Mouse (Mus musculus) spleen, adult 2 months (tissue): ENCODE data around the gene March10. TPM values are rescaled to one million over a fixed set of nuclear protein-coding genes. Genes with fewer than 3 reads are reported as not detected.

Experiments used
- DNase-seq, 2 experiments: peaks; one replicate each; pipeline versions ENCODE4 v3.0.0 to v3.0.0-alpha.2; 2012 to 2021; ENCODE audit warnings: low spot score in 2 of 2, low read depth in 1 of 2
- H3K27ac ChIP-seq: fragments of 200-500 bp; 2 replicates; pipeline ENCODE4 v1.5.1; 2012; ENCODE audit warnings: low read length, inconsistent platforms; ENCODE audit not compliant: insufficient read depth
- H3K27me3 ChIP-seq: fragments of 200-500 bp; 2 replicates; pipeline ENCODE4 v1.6.1; 2012; ENCODE audit warnings: mild to moderate bottlenecking, moderate library complexity, low read length, inconsistent platforms; ENCODE audit not compliant: control insufficient read depth, insufficient read depth
- H3K36me3 ChIP-seq: fragments of 200-500 bp; 2 replicates; pipeline ENCODE4 v1.6.1; 2012; ENCODE audit warnings: mild to moderate bottlenecking, low read length, inconsistent platforms; ENCODE audit not compliant: control insufficient read depth, insufficient read depth
- H3K4me1 ChIP-seq: fragments of 200-500 bp; 2 replicates; pipeline ENCODE4 v1.6.1; 2011; ENCODE audit warnings: inconsistent platforms; ENCODE audit not compliant: control insufficient read depth, insufficient read depth, insufficient read length
- H3K4me3 ChIP-seq: fragments of 200-500 bp; 2 replicates; pipeline ENCODE4 v1.5.1; 2011; ENCODE audit warnings: mild to moderate bottlenecking, inconsistent platforms; ENCODE audit not compliant: insufficient read depth, insufficient read length; ENCODE audit errors: extremely low read depth
- CTCF ChIP-seq: fragments of 200-500 bp; IDR thresholded peaks from 2 replicates; pipeline ENCODE4 v1.5.1; 2011; ENCODE audit warnings: mild to moderate bottlenecking, inconsistent platforms; ENCODE audit not compliant: insufficient read depth, insufficient read length, insufficient replicate concordance; ENCODE audit errors: extremely low read depth
- POLR2A ChIP-seq: fragments of 200-500 bp; IDR thresholded peaks from 2 replicates; pipeline ENCODE4 v1.6.1; 2011; ENCODE audit warnings: low read depth, low read length, inconsistent platforms
- WGBS: fragments of 180-500 bp; shearing (Covaris S2); methylation state at CpG from one replicate; pipeline ENCODE4 v1.1.7; 2018; 5-methylcytosine and 5-hydroxymethylcytosine counted together
- polyA plus RNA-seq: library from polyadenylated mRNA; depleted of rRNA; stranded (reverse); fragments of >200 nt; gene quantifications from 2 replicates; pipeline ENCODE4 v1.2.3, GENCODE M21; 2012

The March10 gene
- polyA plus RNA-seq, 1 experiment, result not detected

DNA sequence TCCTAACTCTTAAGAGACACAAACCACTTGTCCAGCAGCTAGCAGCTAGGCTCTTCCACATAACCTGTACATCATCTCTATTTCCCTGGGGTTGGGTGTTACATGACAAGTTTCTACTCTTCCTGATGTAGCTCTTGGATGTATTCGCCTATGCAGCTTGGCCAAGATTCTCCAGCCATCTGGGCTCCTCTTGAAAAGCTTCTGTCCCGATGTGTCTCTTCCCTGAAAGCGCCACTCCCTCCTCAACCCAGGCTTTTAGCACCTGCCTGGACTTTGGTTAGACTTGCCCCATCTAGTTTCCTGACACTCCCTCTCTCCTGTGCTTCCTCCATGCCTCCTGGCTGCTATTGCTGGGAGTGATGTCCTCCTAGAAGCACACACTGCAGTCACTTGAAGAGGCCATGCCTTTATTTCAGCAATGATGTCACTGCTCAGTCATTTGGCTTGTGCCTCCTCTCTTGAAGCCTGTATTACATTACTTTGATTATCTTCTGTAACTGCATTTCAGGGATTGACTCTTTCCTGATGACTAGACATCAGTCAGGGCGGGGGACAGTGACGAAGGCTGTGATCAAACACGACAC lies 38.3 kb upstream of the March10 start:
- Histone ChIP-seq H3K27ac (no peak overlapping the region), H3K36me3 (no peaks in the 10 kb centered on the region), H3K27me3 (no peaks in the 10 kb centered on the region), H3K4me1 (no peaks in the 10 kb centered on the region), H3K4me3 (no peak overlapping the region)
- DNase-seq, result no peak
- TF ChIP-seq POLR2A (no peak), CTCF (no peak)
- WGBS, result 89% methylated on average over 6 of the region's 6 CpGs

DNA sequence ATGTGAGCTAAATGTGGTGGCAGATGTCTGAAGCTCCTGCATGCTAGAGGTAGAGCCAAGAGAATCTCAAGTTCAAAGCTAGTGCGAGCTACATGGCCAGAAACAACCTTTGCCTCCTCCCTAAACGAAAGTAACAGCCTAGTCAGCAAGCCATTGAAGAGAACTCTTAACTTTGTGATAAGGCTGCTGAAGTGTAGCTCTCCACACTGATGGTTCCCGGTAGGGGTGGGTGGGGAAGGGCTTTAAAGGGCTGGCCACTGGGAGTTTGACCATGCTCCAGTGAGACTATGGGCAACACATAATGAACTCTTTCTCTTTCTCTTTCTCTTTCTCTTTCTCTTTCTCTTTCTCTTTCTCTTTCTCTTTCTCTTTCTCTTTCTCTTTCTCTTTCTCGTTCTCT lies 35.9 kb upstream of the March10 start:
- Histone ChIP-seq H3K36me3 (no peaks in the 10 kb centered on the region), H3K27me3 (no peaks in the 10 kb centered on the region), H3K4me1 (no peaks in the 10 kb centered on the region), H3K27ac (no peak overlapping the region), H3K4me3 (no peak overlapping the region)
- TF ChIP-seq POLR2A (no peak), CTCF (no peak)
- WGBS, result 73% methylated on average over 4 of the region's 4 CpGs
- no peak for DNase-seq

DNA sequence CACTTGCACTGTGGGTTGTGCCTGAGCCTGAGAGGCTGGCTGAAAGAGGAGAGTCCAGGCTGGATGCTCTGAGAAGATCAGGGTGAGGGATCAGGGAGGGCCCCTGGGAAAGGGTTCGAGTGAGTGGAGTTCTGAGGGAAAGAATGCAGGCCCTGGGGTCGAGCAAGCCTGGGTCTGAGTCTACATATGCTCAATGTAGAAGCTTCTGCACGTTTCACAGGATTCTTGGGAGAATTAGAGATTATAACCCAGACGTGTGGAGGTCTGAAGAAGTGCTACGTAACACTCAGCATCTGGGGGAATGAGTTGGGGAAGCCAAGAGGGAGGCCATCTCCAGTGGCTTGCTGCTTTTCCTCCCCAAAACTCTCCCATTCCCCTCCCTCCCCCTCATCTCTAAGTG lies 34.4 kb upstream of the March10 start:
- no peaks in the 10 kb centered on the region for H3K27me3 ChIP-seq
- no peaks in the 10 kb centered on the region for H3K36me3 ChIP-seq
- H3K27ac ChIP-seq, result no peak overlapping the region
- no peak overlapping the region for H3K4me3 ChIP-seq
- TF ChIP-seq CTCF (no peak), POLR2A (no peak)
- H3K4me1 ChIP-seq, result no peaks in the 10 kb centered on the region
- WGBS, result 80% methylated on average over 5 of the region's 5 CpGs
- no peak for DNase-seq

DNA sequence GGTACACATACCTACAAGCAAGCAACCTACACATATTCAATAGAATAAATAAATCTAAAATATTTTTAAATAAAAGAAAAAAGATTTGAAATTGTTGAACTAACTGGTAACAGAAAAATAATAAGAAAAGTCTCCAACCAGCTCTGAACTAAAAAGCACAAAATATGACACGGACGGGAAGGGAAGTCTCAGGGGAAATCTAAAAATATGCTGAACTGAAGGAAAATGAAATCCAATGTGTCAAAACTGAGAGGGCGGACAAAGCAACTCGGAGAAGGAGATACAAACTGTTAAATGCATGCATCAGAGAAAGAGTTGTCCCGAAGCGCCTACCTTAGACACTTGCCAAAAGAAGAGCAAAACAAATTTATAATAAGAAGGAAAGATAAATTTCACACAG lies 28.9 kb upstream of the March10 start:
- Histone ChIP-seq H3K4me3 (no peak overlapping the region), H3K36me3 (no peaks in the 10 kb centered on the region), H3K4me1 (no peaks in the 10 kb centered on the region), H3K27ac (no peak overlapping the region), H3K27me3 (no peaks in the 10 kb centered on the region)
- DNase-seq, result no peak
- WGBS, result 67% methylated on average over 6 of the region's 6 CpGs
- no peak for TF ChIP-seq POLR2A
- no peak for TF ChIP-seq CTCF

DNA sequence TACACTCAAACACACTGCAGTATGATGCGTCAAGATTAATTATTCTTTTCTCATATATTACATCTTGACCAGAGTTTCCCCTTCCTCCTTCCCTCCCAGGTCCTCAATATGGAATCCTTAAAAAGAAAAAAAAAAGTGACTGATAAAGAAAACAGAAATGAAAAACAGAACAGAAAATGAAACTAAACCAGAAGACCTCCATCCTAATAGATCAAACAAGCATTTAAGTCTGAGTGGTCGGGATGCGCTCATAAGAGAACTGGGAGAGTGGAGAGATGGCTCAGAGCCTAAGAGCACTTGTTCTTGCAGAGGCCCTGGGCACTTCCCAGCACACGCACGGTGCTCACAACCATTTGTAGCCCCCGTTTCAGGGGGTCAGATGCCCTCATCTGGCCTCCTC lies 28.5 kb upstream of the March10 start:
- H3K36me3 ChIP-seq, result no peaks in the 10 kb centered on the region
- H3K27me3 ChIP-seq, result no peaks in the 10 kb centered on the region
- no peak overlapping the region for H3K27ac ChIP-seq
- 64% methylated on average over 6 of the region's 6 CpGs for WGBS
- no peak overlapping the region for H3K4me3 ChIP-seq
- no peaks in the 10 kb centered on the region for H3K4me1 ChIP-seq
- no peak for TF ChIP-seq POLR2A
- no peak for TF ChIP-seq CTCF
- DNase-seq, result no peak

DNA sequence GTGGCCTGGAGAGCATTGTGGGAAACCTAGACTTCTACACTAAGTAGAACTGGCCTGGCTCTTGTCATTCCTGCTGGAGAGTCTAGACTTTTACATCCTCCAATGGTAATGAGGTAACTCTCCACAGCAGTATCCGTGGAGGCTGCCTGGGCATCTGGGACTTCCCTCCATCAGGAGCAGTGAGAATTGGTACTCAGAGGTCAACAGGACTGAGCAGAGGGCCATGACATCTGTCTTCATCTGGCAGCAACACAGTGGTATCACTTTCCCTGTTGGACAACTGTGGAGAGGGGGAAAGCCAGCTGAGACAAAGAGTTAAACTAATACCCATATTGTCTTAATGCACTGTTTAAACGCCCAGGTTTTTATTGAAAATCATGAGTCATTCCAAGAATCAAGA lies 26.2 kb upstream of the March10 start:
- no peaks in the 10 kb centered on the region for H3K27me3 ChIP-seq
- H3K4me3 ChIP-seq, result no peak overlapping the region
- no peak overlapping the region for H3K27ac ChIP-seq
- no peaks in the 10 kb centered on the region for H3K36me3 ChIP-seq
- no peak for DNase-seq
- H3K4me1 ChIP-seq, result no peaks in the 10 kb centered on the region
- WGBS, result 82% methylated on average over 2 of the region's 2 CpGs
- TF ChIP-seq CTCF (no peak), POLR2A (no peak)

DNA sequence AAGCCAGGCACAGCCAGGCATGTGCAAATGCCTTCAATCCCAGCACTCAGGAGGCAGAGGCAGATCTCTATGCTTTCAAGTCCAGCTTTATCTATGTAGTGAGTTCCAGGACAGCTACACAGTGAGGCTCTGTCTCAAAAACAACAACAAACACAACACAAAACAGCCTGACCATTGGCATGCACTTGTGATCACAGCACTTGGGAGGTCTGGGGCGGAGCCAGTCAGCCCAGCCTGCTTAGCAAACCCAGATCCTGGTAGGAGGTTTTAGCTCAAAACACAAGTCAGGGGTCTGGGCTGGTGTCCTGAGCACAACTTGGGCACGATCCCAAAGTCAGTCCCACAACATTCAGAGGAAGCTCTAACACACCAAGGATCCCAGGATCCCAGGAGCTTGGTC lies 18.2 kb upstream of the March10 start:
- Histone ChIP-seq H3K27me3 (no peaks in the 10 kb centered on the region), H3K27ac (no peak overlapping the region), H3K4me3 (no peak overlapping the region), H3K4me1 (no peaks in the 10 kb centered on the region), H3K36me3 (no peaks in the 10 kb centered on the region)
- no peak for DNase-seq
- WGBS, result 77% methylated on average over 2 of the region's 2 CpGs
- TF ChIP-seq POLR2A, result no peak
- TF ChIP-seq CTCF, result no peak

DNA sequence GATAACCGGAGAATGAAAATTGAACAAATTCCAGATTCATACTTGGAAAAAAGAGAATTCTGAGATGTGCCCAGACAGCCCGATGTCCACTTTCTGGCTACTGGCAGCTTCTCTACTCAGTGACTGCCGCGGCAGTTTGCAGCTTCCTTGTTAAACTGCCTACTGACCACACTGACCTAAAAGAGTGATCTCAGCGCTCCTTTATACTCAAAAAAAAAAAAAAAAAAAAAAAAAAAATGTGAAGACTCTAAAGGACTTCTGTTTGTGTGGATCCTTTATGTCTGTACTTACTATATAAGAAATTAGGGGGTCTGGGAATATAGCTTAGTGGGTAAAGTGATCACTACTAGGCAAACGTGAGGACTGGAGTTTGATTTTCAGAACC lies 17.8 kb upstream of the March10 start:
- no peaks in the 10 kb centered on the region for H3K4me1 ChIP-seq
- H3K27me3 ChIP-seq, result no peaks in the 10 kb centered on the region
- no peak for DNase-seq
- TF ChIP-seq POLR2A (no peak), CTCF (no peak)
- no peak overlapping the region for H3K27ac ChIP-seq
- H3K4me3 ChIP-seq, result no peak overlapping the region
- WGBS, result 69% methylated on average over 6 of the region's 6 CpGs
- H3K36me3 ChIP-seq, result no peaks in the 10 kb centered on the region
